In genomic region chr5:73401341-73401740, GRCm38 (mm10) we compare ENCODE assay signal across 20 mouse cellular contexts. TPM values are rescaled to one million over a fixed set of nuclear protein-coding genes. Genes with fewer than 3 reads are reported as not detected.
A peak's percentile ranks its signal among the peaks of the same experiment; 100 is the strongest.
DNase-seq lines count a peak whose midpoint lies in the region; ATAC-seq and TF ChIP-seq lines count a peak whose summit lies in the region.
"Had no signal": no experiment of that assay in that cellular context is flagged by ENCODE, and none has a peak within 500 bp of the region (broad histone marks: within the 10 kb centered on the region; RNA-seq: fewer than 3 reads in every experiment).

No protein-coding gene starts in this region.

- H3K27ac ChIP-seq in heart, adult 2 months = no peak overlapping the region
- no peak overlapping the region for H3K27ac ChIP-seq in midbrain, postnatal 0 days (ENCODE audit: low read depth, low read length)
- H3K27ac ChIP-seq: embryonic facial prominence, embryonic 12.5 days; lung, embryonic 15.5 days; midbrain, embryonic 10.5 days had no signal

- H3K36me3 ChIP-seq in heart, adult 2 months (ENCODE audit: control insufficient read depth, insufficient read depth, low read length) = no peaks in the 10 kb centered on the region
- H3K36me3 ChIP-seq in midbrain, postnatal 0 days (ENCODE audit: insufficient read depth, low read length) = no peaks in the 10 kb centered on the region
- H3K36me3 ChIP-seq: embryonic facial prominence, embryonic 12.5 days; lung, embryonic 15.5 days; midbrain, embryonic 10.5 days had no signal

- no peak overlapping the region for H3K4me2 ChIP-seq in midbrain, postnatal 0 days (ENCODE audit: low read depth, low read length, poor library complexity, severe bottlenecking)
- H3K4me2 ChIP-seq: embryonic facial prominence, embryonic 12.5 days; liver, embryonic 11.5 days; lung, embryonic 15.5 days had no signal

- H3K9me3 ChIP-seq in midbrain, postnatal 0 days (ENCODE audit: low read length) = no peaks in the 10 kb centered on the region
- H3K9me3 ChIP-seq: embryonic facial prominence, embryonic 12.5 days; lung, embryonic 15.5 days; midbrain, embryonic 10.5 days had no signal

- peak; percentile 30 to 42 for DNase-seq in heart, adult 2 months
- no peak for DNase-seq in heart, adult 9 months (ENCODE audit: low spot score in 2 of 2)
- DNase-seq in urinary bladder, postnatal 14 days (ENCODE audit: low spot score) = peak; percentile 32
- no peak for DNase-seq in urinary bladder, postnatal 10 days (ENCODE audit: low spot score)
- DNase-seq in adipocyte (ENCODE audit: low spot score) = peak; percentile 33
- DNase-seq in skeletal muscle tissue, adult 2 months (ENCODE audit: low read depth, low spot score) = peak; percentile 19
- no peak for DNase-seq in midbrain, postnatal 0 days (ENCODE audit: low spot score)
- no peak for DNase-seq in cerebellum, adult 18-20 months
- DNase-seq: adrenal gland, adult 8-10 months; cerebellum, adult 9-11 months; kidney, adult 9 months; kidney, postnatal 4 days; left cerebral cortex, postnatal 4 days; thymus, postnatal 36 days had no signal

- intact Hi-C loops in heart, adult 2 months (cut with DNase I) = no loop called here

- WGBS in heart, adult 2 months = 40% methylated on average over 5 of the region's 5 CpGs
- WGBS in midbrain, postnatal 0 days = 77% methylated on average over 5 of the region's 5 CpGs

- H3K4me3 ChIP-seq in heart, adult 2 months = no peak overlapping the region
- H3K4me3 ChIP-seq in midbrain, postnatal 0 days (ENCODE audit: low read depth, low read length) = no peak overlapping the region
- H3K4me3 ChIP-seq: embryonic facial prominence, embryonic 12.5 days; lung, embryonic 15.5 days; midbrain, embryonic 10.5 days had no signal

- H3K79me2 ChIP-seq in heart, adult 2 months (replicated peaks; ENCODE audit: control insufficient read depth, insufficient read depth, low read length) = no peaks in the 10 kb centered on the region

- TF ChIP-seq POLR2A in heart, adult 2 months (IDR thresholded peaks at IDR 0.05; ENCODE audit: insufficient read depth, low read depth, low read length) = no peak

- no peaks in the 10 kb centered on the region for H3K4me1 ChIP-seq in heart, adult 2 months (ENCODE audit: control insufficient read depth, insufficient read depth, low read length)
- H3K4me1 ChIP-seq in midbrain, postnatal 0 days (ENCODE audit: insufficient read depth, low read length) = 0 out of 2 replicates have a peak, but pooled peaks cover 5% of the 10 kb centered on the region

- ATAC-seq in midbrain, postnatal 0 days (ENCODE audit: low FRiP score) = no peak
- ATAC-seq: hindbrain, postnatal 0 days had no signal

- TF ChIP-seq CTCF in heart, adult 2 months (IDR thresholded peaks at IDR 0.05) = no peak
- no peak for TF ChIP-seq CTCF in midbrain, postnatal 0 days (IDR thresholded peaks at IDR 0.05)

- 0 out of 2 replicates have a peak, but pooled peaks have one; percentile 38 for TF ChIP-seq EP300 in heart, adult 2 months (IDR thresholded peaks at IDR 0.05; ENCODE audit: insufficient read depth, low read depth, low read length)

- H3K27me3 ChIP-seq in heart, adult 2 months (ENCODE audit: control insufficient read depth, insufficient read depth, low read length) = peaks cover 2% of the 10 kb centered on the region
- H3K27me3 ChIP-seq in midbrain, postnatal 0 days (ENCODE audit: insufficient read depth, low read length) = peaks cover 7% of the 10 kb centered on the region; the same call in 1 of the 2 replicates

- H3K9ac ChIP-seq in heart, adult 2 months (ENCODE audit: low read depth, low read length) = no peak overlapping the region
- H3K9ac ChIP-seq in midbrain, postnatal 0 days (replicated peaks; ENCODE audit: low read length, poor library complexity, severe bottlenecking) = no peak overlapping the region
- H3K9ac ChIP-seq: embryonic facial prominence, embryonic 12.5 days; lung, embryonic 15.5 days had no signal

RNA-seq across cellular contexts. Expression of gene Cwh43, which starts 4.5 kb away (rescaled TPM):
- total RNA-seq in heart, adult 2 months (2021) = not detected
- polyA plus RNA-seq in heart, adult 2 months (2012; rRNA removed) = not detected in 2 replicates
- 0.99 TPM in 1 of 2 replicates, not detected in the other for total RNA-seq in midbrain, postnatal 0 days (2014; rRNA removed)
- 0.62 and 0.85 TPM in 2 replicates for polyA plus RNA-seq in midbrain, postnatal 0 days (2015; fragmentation: Nextera tagmentation; extraction: Ambion mirVana)
- total RNA-seq: adrenal gland, adult 8-10 months had no signal
- polyA plus RNA-seq: embryonic facial prominence, embryonic 12.5 days; heart, embryonic 16.5 days; liver, embryonic 11.5 days; lung, embryonic 15.5 days; midbrain, embryonic 10.5 days had no signal

Comparison
In these comparisons a context has a peak if more than half of its experiments do, and no peak if none do; other contexts are left out.
1. DNase-seq: peak in heart, adult 2 months (2 of 2), urinary bladder, postnatal 14 days (single experiment), adipocyte (single experiment) and skeletal muscle tissue, adult 2 months (single experiment); none in heart, adult 9 months (0 of 2), urinary bladder, postnatal 10 days (single experiment), midbrain, postnatal 0 days (single experiment) and cerebellum, adult 18-20 months (0 of 2).